Mouse (Mus musculus): ENCODE results near the gene Slain1.

- TF ChIP-seq USF1 (IDR thresholded peaks at IDR 0.05; ENCODE audit: low read depth) (no peak), FOSL1 (IDR thresholded peaks at IDR 0.05; ENCODE audit: insufficient read depth, low read length, poor library complexity, severe bottlenecking) (no peak), MAX (IDR thresholded peaks at IDR 0.05) (no peak), CTCF (IDR thresholded peaks at IDR 0.05; ENCODE audit: control insufficient read depth, insufficient read depth, insufficient read length) (no peak), CEBPB (IDR thresholded peaks at IDR 0.05; ENCODE audit: low read depth) (no peak), MYOG (IDR thresholded peaks at IDR 0.05; ENCODE audit: control insufficient read depth, extremely low read depth, insufficient read length) (no peak)
Observed at GRCm38 (mm10) chr14:103712986-103713385, 63.0 kb downstream of the Slain1 start.

Data from C2C12 (cell line).